Mouse (Mus musculus) limb, embryonic 11.5 days (tissue): Measurements from ENCODE around the gene Tmem94. TPM values are rescaled to one million over a fixed set of nuclear protein-coding genes. Genes with fewer than 3 reads are reported as not detected.

Source experiments
- ATAC-seq: fragments of 200-750 bp; cut with Nextera tagmentation; 2 replicates; pipeline ENCODE4 v1.8.0; 2017; ENCODE audit warnings: low read depth; ENCODE audit not compliant: insufficient number of reproducible peaks, low FRiP score, low TSS enrichment
- DNase-seq: peaks from one replicate; pipeline ENCODE4 v3.0.0-alpha.2; 2015; ENCODE audit warnings: low spot score
- H3K27ac ChIP-seq: fragments of 300-500 bp; sonication (generic); replicated peaks from 2 replicates; pipeline ENCODE4 v1.5.1; 2014; ENCODE audit warnings: low read depth, mild to moderate bottlenecking, low read length
- H3K27me3 ChIP-seq: fragments of 300-500 bp; sonication (generic); 2 replicates; pipeline ENCODE4 v1.6.1; 2014; ENCODE audit warnings: mild to moderate bottlenecking, low read length, mixed read lengths; ENCODE audit not compliant: control insufficient read depth, insufficient read depth
- H3K36me3 ChIP-seq: fragments of 300-500 bp; sonication (generic); 2 replicates; pipeline ENCODE4 v1.6.1; 2014; ENCODE audit warnings: mild to moderate bottlenecking, low read length, moderate library complexity, mixed read lengths; ENCODE audit not compliant: control insufficient read depth, insufficient read depth
- H3K4me1 ChIP-seq: fragments of 300-500 bp; sonication (generic); 2 replicates; pipeline ENCODE4 v1.6.1; 2014; ENCODE audit warnings: low read length, mixed read lengths; ENCODE audit not compliant: control insufficient read depth, insufficient read depth
- H3K4me2 ChIP-seq: fragments of 300-500 bp; sonication (generic); 2 replicates; pipeline ENCODE4 v1.6.1; 2014; ENCODE audit warnings: low read depth, mild to moderate bottlenecking, moderate library complexity; ENCODE audit not compliant: severe bottlenecking
- H3K4me3 ChIP-seq: fragments of 300-500 bp; sonication (generic); 2 replicates; pipeline ENCODE4 v1.5.1; 2014; ENCODE audit warnings: low read depth, low read length
- H3K9ac ChIP-seq: fragments of 300-500 bp; sonication (generic); 2 replicates; pipeline ENCODE4 v1.6.1; 2014; ENCODE audit warnings: mild to moderate bottlenecking, low read length
- H3K9me3 ChIP-seq: fragments of 300-500 bp; sonication (generic); 2 replicates; pipeline ENCODE4 v1.6.1; 2016; ENCODE audit warnings: low read length; ENCODE audit not compliant: control insufficient read depth
- WGBS: fragments of 180-500 bp; shearing (Covaris S2); extraction: QIAGEN DNeasy Blood & Tissue Kit; methylation state at CpG from one replicate; pipeline ENCODE4 v1.1.7; 2014; 5-methylcytosine and 5-hydroxymethylcytosine counted together
- polyA plus RNA-seq: library from polyadenylated mRNA; unstranded; fragments of >200 nt; fragmentation: Nextera tagmentation; extraction: Ambion mirVana; gene quantifications from 2 replicates; pipeline ENCODE4 v1.2.1, GENCODE M21; 2014

Gene Tmem94
- polyA plus RNA-seq, 1 experiment from 2014 or later: 17.4 TPM

- WGBS: 92% methylated on average over 7 of the region's 7 CpGs
- no peak for ATAC-seq
- H3K4me2 ChIP-seq: no peak overlapping the region
- DNase-seq: no peak
- H3K27ac ChIP-seq: no peak overlapping the region
- H3K4me3 ChIP-seq: no peak overlapping the region
- no peak overlapping the region for H3K9ac ChIP-seq
- H3K9me3 ChIP-seq: no peaks in the 10 kb centered on the region
- H3K27me3 ChIP-seq: no peaks in the 10 kb centered on the region
- no peaks in the 10 kb centered on the region for H3K4me1 ChIP-seq
- H3K36me3 ChIP-seq: peaks cover 16% of the 10 kb centered on the region
Measured at GRCm38 (mm10) chr11:115789787-115790186, 24.6 kb downstream of the Tmem94 start.

GRCm38 (mm10) chr11:115791919-115792318 lies 26.7 kb downstream of the Tmem94 start:
- Histone ChIP-seq H3K27ac (no peak overlapping the region), H3K4me2 (no peak overlapping the region), H3K9ac (no peak overlapping the region), H3K9me3 (no peaks in the 10 kb centered on the region), H3K27me3 (no peaks in the 10 kb centered on the region), H3K36me3 (peaks cover 22% of the 10 kb centered on the region), H3K4me1 (no peaks in the 10 kb centered on the region), H3K4me3 (no peak overlapping the region)
- ATAC-seq: no peak
- 92% methylated on average over 16 of the region's 16 CpGs for whole genome bisulfite sequencing
- no peak for DNase-seq

GRCm38 (mm10) chr11:115792353-115792752 lies 27.1 kb downstream of the Tmem94 start:
- Histone ChIP-seq H3K27ac (no peak overlapping the region), H3K27me3 (no peaks in the 10 kb centered on the region), H3K36me3 (peaks cover 25% of the 10 kb centered on the region), H3K4me1 (no peaks in the 10 kb centered on the region), H3K9ac (no peak overlapping the region), H3K9me3 (no peaks in the 10 kb centered on the region), H3K4me3 (no peak overlapping the region), H3K4me2 (no peak overlapping the region)
- WGBS: 91% methylated on average over 14 of the region's 14 CpGs
- DNase-seq (no peak), ATAC-seq (no peak)

DNA sequence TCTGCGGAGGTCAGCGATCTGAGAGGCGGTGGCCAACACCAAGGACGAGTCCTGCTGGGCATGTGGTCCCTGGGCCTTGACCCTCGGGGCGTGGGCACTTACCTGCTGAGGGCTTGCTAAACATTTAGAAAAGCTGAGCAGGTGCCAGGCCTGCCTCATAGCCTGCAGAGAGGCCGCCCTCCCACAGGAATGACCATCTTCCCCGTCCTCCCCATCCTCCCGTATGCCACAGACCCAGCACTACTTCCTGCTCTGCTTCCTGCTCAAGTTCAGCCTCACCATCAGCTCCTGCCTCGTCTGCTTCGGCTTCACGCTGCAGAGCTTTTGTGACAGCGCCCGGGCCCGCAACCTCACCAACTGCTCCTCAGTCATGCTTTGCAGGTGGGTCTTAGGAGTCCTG lies 31.7 kb downstream of the Tmem94 start:
- H3K9me3 ChIP-seq: no peaks in the 10 kb centered on the region
- no peak overlapping the region for H3K4me2 ChIP-seq
- no peak overlapping the region for H3K4me3 ChIP-seq
- ATAC-seq: no peak
- no peak overlapping the region for H3K27ac ChIP-seq
- no peaks in the 10 kb centered on the region for H3K27me3 ChIP-seq
- no peaks in the 10 kb centered on the region for H3K4me1 ChIP-seq
- WGBS: 82% methylated on average over 15 of the region's 15 CpGs
- DNase-seq: no peak
- H3K36me3 ChIP-seq: peaks cover 50% of the 10 kb centered on the region
- no peak overlapping the region for H3K9ac ChIP-seq

DNA sequence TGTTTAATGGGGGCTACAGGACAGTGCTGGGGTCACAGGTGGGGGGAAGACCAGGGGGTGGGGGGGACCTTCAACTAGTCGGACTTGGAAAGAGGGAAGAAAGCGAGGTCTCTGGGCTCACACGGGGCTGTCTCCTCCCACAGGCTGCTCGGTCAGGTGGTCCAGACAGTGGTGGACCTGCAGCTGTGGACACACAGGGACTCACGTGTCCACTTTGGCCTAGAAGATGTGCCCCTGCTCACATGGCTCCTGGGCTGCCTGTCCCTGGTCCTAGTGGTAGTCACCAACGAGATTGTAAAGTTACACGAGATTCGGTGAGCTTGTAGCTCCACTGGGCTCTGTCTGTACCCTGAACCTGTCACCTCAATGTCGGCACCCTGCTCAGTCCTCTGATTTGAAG lies 32.4 kb downstream of the Tmem94 start:
- no peak overlapping the region for H3K4me2 ChIP-seq
- H3K9ac ChIP-seq: no peak overlapping the region
- DNase-seq (no peak), ATAC-seq (no peak)
- no peak overlapping the region for H3K4me3 ChIP-seq
- no peaks in the 10 kb centered on the region for H3K4me1 ChIP-seq
- 89% methylated on average over 9 of the region's 9 CpGs for WGBS
- no peak overlapping the region for H3K27ac ChIP-seq
- H3K27me3 ChIP-seq: no peaks in the 10 kb centered on the region
- no peaks in the 10 kb centered on the region for H3K9me3 ChIP-seq
- peaks cover 52% of the 10 kb centered on the region for H3K36me3 ChIP-seq

DNA sequence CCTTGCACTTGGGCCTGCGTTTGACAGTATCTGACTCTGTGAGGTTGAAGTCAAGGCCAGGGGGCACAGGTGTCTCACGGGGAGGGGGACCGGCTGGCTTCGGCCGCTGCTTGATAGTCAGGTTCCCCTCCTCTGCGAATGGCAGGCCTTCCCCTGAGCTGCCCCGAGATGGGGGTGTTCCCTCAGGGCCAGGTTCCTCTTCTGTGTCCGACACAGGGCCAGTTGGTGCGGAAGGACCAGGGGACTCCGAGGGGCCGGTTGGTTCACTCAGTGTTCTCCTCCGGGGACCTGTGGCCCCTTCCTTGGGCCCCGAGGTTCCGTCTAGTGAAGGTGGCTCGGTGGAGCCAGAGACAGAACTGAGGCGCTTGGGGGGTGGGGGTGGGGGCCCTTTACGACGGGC lies 35.7 kb downstream of the Tmem94 start:
- Histone ChIP-seq H3K4me1 (no peaks in the 10 kb centered on the region), H3K4me3 (no peak overlapping the region), H3K27ac (no peak overlapping the region), H3K9ac (no peak overlapping the region), H3K27me3 (no peaks in the 10 kb centered on the region), H3K4me2 (no peak overlapping the region), H3K9me3 (no peaks in the 10 kb centered on the region), H3K36me3 (peaks cover 54% of the 10 kb centered on the region)
- DNase-seq: no peak
- no peak for ATAC-seq
- whole genome bisulfite sequencing: 93% methylated on average over 18 of the region's 18 CpGs

GRCm38 (mm10) chr11:115803072-115803709 lies 38.0 kb downstream of the Tmem94 start:
- no peak overlapping the region for H3K27ac ChIP-seq
- H3K4me1 ChIP-seq: no peaks in the 10 kb centered on the region
- H3K27me3 ChIP-seq: no peaks in the 10 kb centered on the region
- H3K4me2 ChIP-seq: no peak overlapping the region
- WGBS: 94% methylated on average over 24 of the region's 24 CpGs
- ATAC-seq (no peak), DNase-seq (no peak)
- no peaks in the 10 kb centered on the region for H3K9me3 ChIP-seq
- peaks cover 51% of the 10 kb centered on the region for H3K36me3 ChIP-seq
- H3K4me3 ChIP-seq: no peak overlapping the region
- no peak overlapping the region for H3K9ac ChIP-seq

GRCm38 (mm10) chr11:115805005-115805404 lies 39.8 kb downstream of the Tmem94 start:
- 0 out of 2 replicates have a peak, but pooled peaks cover 9% of the 10 kb centered on the region for H3K4me1 ChIP-seq
- no peaks in the 10 kb centered on the region for H3K9me3 ChIP-seq
- no peak overlapping the region for H3K4me2 ChIP-seq
- H3K27me3 ChIP-seq: no peaks in the 10 kb centered on the region
- no peak overlapping the region for H3K27ac ChIP-seq
- DNase-seq: no peak
- H3K9ac ChIP-seq: no peak overlapping the region
- peaks cover 44% of the 10 kb centered on the region for H3K36me3 ChIP-seq
- ATAC-seq: no peak
- H3K4me3 ChIP-seq: no peak overlapping the region
- 97% methylated on average over 7 of the region's 7 CpGs for WGBS

DNA sequence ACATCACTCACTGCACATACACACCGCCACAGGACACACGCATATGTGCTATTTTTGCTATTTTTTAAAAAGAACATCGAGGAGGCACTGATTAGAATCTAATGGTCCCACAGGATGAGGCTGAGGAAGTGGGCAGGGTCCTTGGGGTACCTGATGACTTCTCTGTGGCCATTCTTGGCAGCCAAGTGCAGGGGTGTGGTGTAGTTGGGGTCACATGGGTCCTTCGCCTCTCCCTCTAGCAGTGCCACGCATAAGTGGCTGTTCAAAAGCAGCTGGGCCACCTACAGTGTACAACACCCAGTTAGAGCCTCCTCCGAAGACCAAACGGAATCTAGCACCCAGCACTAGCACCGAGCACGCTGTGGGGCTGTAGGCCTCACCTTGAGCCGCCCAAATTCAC lies 40.9 kb downstream of the Tmem94 start:
- H3K27me3 ChIP-seq: no peaks in the 10 kb centered on the region
- H3K36me3 ChIP-seq: peaks cover 41% of the 10 kb centered on the region
- H3K9ac ChIP-seq: no peak overlapping the region
- DNase-seq (no peak), ATAC-seq (no peak)
- 97% methylated on average over 10 of the region's 10 CpGs for WGBS
- H3K9me3 ChIP-seq: no peaks in the 10 kb centered on the region
- H3K4me3 ChIP-seq: no peak overlapping the region
- no peak overlapping the region for H3K27ac ChIP-seq
- H3K4me1 ChIP-seq: 0 out of 2 replicates have a peak, but pooled peaks cover 9% of the 10 kb centered on the region
- no peak overlapping the region for H3K4me2 ChIP-seq
